Mouse (Mus musculus) limb, embryonic 11.5 days (tissue): ENCODE data around the gene Slc41a1. TPM values are rescaled to one million over a fixed set of nuclear protein-coding genes. Genes with fewer than 3 reads are reported as not detected.

Source experiments
- ATAC-seq: fragments of 200-750 bp; cut with Nextera tagmentation; 2 replicates; pipeline ENCODE4 v1.8.0; 2017; ENCODE audit warnings: low read depth; ENCODE audit not compliant: insufficient number of reproducible peaks, low FRiP score, low TSS enrichment
- DNase-seq: peaks from one replicate; pipeline ENCODE4 v3.0.0-alpha.2; 2015; ENCODE audit warnings: low spot score
- H3K27ac ChIP-seq: fragments of 300-500 bp; sonication (generic); replicated peaks from 2 replicates; pipeline ENCODE4 v1.5.1; 2014; ENCODE audit warnings: low read depth, mild to moderate bottlenecking, low read length
- H3K27me3 ChIP-seq: fragments of 300-500 bp; sonication (generic); 2 replicates; pipeline ENCODE4 v1.6.1; 2014; ENCODE audit warnings: mild to moderate bottlenecking, low read length, mixed read lengths; ENCODE audit not compliant: control insufficient read depth, insufficient read depth
- H3K36me3 ChIP-seq: fragments of 300-500 bp; sonication (generic); 2 replicates; pipeline ENCODE4 v1.6.1; 2014; ENCODE audit warnings: mild to moderate bottlenecking, low read length, moderate library complexity, mixed read lengths; ENCODE audit not compliant: control insufficient read depth, insufficient read depth
- H3K4me1 ChIP-seq: fragments of 300-500 bp; sonication (generic); 2 replicates; pipeline ENCODE4 v1.6.1; 2014; ENCODE audit warnings: low read length, mixed read lengths; ENCODE audit not compliant: control insufficient read depth, insufficient read depth
- H3K4me2 ChIP-seq: fragments of 300-500 bp; sonication (generic); 2 replicates; pipeline ENCODE4 v1.6.1; 2014; ENCODE audit warnings: low read depth, mild to moderate bottlenecking, moderate library complexity; ENCODE audit not compliant: severe bottlenecking
- H3K4me3 ChIP-seq: fragments of 300-500 bp; sonication (generic); 2 replicates; pipeline ENCODE4 v1.5.1; 2014; ENCODE audit warnings: low read depth, low read length
- H3K9ac ChIP-seq: fragments of 300-500 bp; sonication (generic); 2 replicates; pipeline ENCODE4 v1.6.1; 2014; ENCODE audit warnings: mild to moderate bottlenecking, low read length
- H3K9me3 ChIP-seq: fragments of 300-500 bp; sonication (generic); 2 replicates; pipeline ENCODE4 v1.6.1; 2016; ENCODE audit warnings: low read length; ENCODE audit not compliant: control insufficient read depth
- WGBS: fragments of 180-500 bp; shearing (Covaris S2); extraction: QIAGEN DNeasy Blood & Tissue Kit; methylation state at CpG from one replicate; pipeline ENCODE4 v1.1.7; 2014; 5-methylcytosine and 5-hydroxymethylcytosine counted together
- polyA plus RNA-seq: library from polyadenylated mRNA; unstranded; fragments of >200 nt; fragmentation: Nextera tagmentation; extraction: Ambion mirVana; gene quantifications from 2 replicates; pipeline ENCODE4 v1.2.1, GENCODE M21; 2014

Gene Slc41a1
- 11.6 and 12.8 TPM in 2 replicates for polyA plus RNA-seq

DNA sequence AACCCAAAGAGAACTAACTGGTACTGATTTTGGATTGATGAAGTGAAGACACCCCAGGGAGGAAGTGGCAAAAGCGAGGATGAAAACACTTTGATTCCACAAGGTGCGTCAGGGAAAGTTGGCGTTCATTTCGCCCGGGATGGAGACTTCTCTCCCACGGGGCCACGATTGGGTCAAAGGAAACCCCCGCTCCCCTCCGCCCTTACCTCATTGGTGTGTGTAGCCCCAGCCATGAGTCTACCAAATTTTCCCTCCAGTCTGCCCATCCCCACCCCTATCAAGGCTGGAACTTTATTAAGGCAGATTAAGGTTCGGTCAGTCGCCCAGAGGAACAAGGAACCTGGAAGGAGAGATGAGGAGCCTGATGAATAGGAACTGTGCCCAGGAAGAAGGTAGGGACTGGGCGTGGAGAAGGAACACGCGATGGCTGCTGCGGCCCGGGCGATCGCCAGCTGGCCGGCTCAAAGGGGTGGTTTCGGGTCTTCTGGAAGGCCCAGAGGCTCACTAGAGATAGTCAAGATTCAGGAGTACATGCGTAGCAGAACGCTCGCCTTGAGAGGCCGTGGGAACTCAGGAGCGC lies at the start of gene Slc41a1:
Slc41a1 (plus strand) TSS at position 287 of the 580 bp plus-strand sequence.
- peak within 1 kb of the TSS; percentile 80 for H3K4me2 ChIP-seq
- H3K27me3 ChIP-seq, result no peaks in the 10 kb centered on the region
- H3K36me3 ChIP-seq, result peaks cover 7% of the 10 kb centered on the region; the same call in 1 of the 2 replicates
- peaks cover 6% of the 10 kb centered on the region; the same call in 1 of the 2 replicates for H3K4me1 ChIP-seq
- DNase-seq, result no peak
- peak; percentile 49 for ATAC-seq
- WGBS, result 2% methylated on average over 25 of the region's 25 CpGs
- H3K27ac ChIP-seq, result peak within 1 kb of the TSS; percentile 59
- peak within 1 kb of the TSS; percentile 83 for H3K4me3 ChIP-seq
- peak within 1 kb of the TSS; percentile 84 for H3K9ac ChIP-seq
- no peaks in the 10 kb centered on the region for H3K9me3 ChIP-seq

- Histone ChIP-seq H3K9ac (no peak overlapping the region), H3K4me2 (no peak overlapping the region), H3K9me3 (no peaks in the 10 kb centered on the region), H3K36me3 (no peaks in the 10 kb centered on the region), H3K4me1 (no peaks in the 10 kb centered on the region), H3K4me3 (no peak overlapping the region), H3K27ac (no peak overlapping the region), H3K27me3 (no peaks in the 10 kb centered on the region)
- DNase-seq (no peak), ATAC-seq (no peak)
- 11% methylated on average over 3 of the region's 3 CpGs for WGBS
These were observed 32.7 kb upstream of the Slc41a1 start for GRCm38 (mm10) chr1:131794591-131794990.

DNA sequence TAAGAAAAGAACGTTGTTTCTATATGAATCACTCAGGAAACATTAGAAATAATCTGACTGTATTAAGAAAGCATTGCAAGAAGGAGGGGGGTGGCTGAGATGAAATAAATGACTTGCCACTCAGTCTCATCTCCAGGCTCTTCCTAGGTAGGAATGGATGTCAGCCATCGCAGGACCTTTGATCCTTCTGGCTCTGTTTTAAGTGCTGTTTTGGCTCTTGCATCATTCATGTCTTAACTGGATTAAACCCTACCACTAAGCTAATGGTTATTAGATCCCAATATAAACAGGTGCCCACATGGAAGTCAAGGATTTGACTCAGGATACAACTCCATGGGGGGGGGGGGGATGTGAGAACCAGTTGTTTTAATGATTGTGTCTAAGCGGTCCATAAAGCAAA lies 32.1 kb upstream of the Slc41a1 start:
- H3K27ac ChIP-seq, result no peak overlapping the region
- H3K27me3 ChIP-seq, result no peaks in the 10 kb centered on the region
- H3K4me1 ChIP-seq, result 0 out of 2 replicates have a peak, but pooled peaks cover 2% of the 10 kb centered on the region
- H3K9ac ChIP-seq, result no peak overlapping the region
- no peak overlapping the region for H3K4me3 ChIP-seq
- no peaks in the 10 kb centered on the region for H3K36me3 ChIP-seq
- no peaks in the 10 kb centered on the region for H3K9me3 ChIP-seq
- 73% methylated on average over 3 of the region's 3 CpGs for WGBS
- ATAC-seq, result no peak
- no peak overlapping the region for H3K4me2 ChIP-seq
- no peak for DNase-seq

- 6% methylated on average over 26 of the region's 26 CpGs for WGBS
- ATAC-seq, result peak; percentile 72; the same call in 1 of the 2 replicates
These were observed 29.9 kb upstream of the Slc41a1 start, which contains the start of gene Pm20d1 for GRCm38 (mm10) chr1:131797202-131797909. Pm20d1 (plus strand) TSS chr1:131797381.

GRCm38 (mm10) chr1:131800001-131800400 lies 27.3 kb upstream of the Slc41a1 start:
- Histone ChIP-seq H3K9me3 (no peaks in the 10 kb centered on the region), H3K36me3 (no peaks in the 10 kb centered on the region), H3K27ac (no peak overlapping the region), H3K9ac (no peak overlapping the region), H3K27me3 (no peaks in the 10 kb centered on the region), H3K4me3 (no peak overlapping the region), H3K4me2 (no peak overlapping the region), H3K4me1 (0 out of 2 replicates have a peak, but pooled peaks cover 2% of the 10 kb centered on the region)
- WGBS, result 26% methylated on average over 1 of the region's 1 CpGs
- no peak for ATAC-seq
- DNase-seq, result no peak

More at GRCm38 (mm10) chr1:131797202-131797909, 29.9 kb upstream of the Slc41a1 start, which contains the start of gene Pm20d1:
- Histone ChIP-seq H3K27me3 (no peaks in the 10 kb centered on the region), H3K4me1 (0 out of 2 replicates have a peak, but pooled peaks cover 2% of the 10 kb centered on the region), H3K36me3 (no peaks in the 10 kb centered on the region), H3K4me3 (peak within 1 kb of the TSS; percentile 19), H3K9me3 (no peaks in the 10 kb centered on the region), H3K27ac (no peak within 1 kb of the TSS), H3K4me2 (peak within 1 kb of the TSS; percentile 37), H3K9ac (peak within 1 kb of the TSS; percentile 8)
- peak; percentile 68 for DNase-seq

DNA sequence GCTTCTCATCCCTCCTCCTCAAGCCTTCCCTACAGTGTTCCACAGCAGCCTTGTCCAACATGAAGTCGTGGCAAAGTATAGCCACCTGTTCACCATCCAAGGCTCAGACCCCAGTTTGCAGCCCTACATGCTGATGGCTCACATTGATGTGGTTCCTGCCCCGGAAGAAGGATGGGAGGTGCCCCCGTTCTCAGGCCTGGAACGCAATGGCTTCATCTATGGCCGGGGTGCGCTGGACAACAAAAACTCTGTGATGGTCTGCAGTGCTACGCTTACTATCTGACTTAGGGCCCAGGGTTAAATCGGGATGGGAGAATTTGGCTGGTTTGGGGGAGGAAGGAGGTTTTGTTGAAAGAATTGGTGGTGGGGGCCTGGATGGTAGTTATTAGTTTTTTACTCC lies 26.2 kb upstream of the Slc41a1 start:
- no peak for DNase-seq

GRCm38 (mm10) chr1:131802652-131803051 lies 24.6 kb upstream of the Slc41a1 start:
- Histone ChIP-seq H3K27me3 (no peaks in the 10 kb centered on the region), H3K4me1 (0 out of 2 replicates have a peak, but pooled peaks cover 2% of the 10 kb centered on the region), H3K4me2 (no peak overlapping the region), H3K9ac (no peak overlapping the region), H3K4me3 (no peak overlapping the region), H3K9me3 (no peaks in the 10 kb centered on the region), H3K27ac (no peak overlapping the region), H3K36me3 (no peaks in the 10 kb centered on the region)
- ATAC-seq (no peak), DNase-seq (no peak)
- 84% methylated on average over 5 of the region's 5 CpGs for WGBS

More for the DNA sequence above, 26.2 kb upstream of the Slc41a1 start:
- Histone ChIP-seq H3K36me3 (no peaks in the 10 kb centered on the region), H3K4me1 (0 out of 2 replicates have a peak, but pooled peaks cover 2% of the 10 kb centered on the region), H3K27ac (no peak overlapping the region), H3K9me3 (no peaks in the 10 kb centered on the region), H3K9ac (no peak overlapping the region), H3K4me2 (no peak overlapping the region), H3K4me3 (no peak overlapping the region), H3K27me3 (no peaks in the 10 kb centered on the region)
- no peak for ATAC-seq
- 92% methylated on average over 8 of the region's 8 CpGs for WGBS

DNA sequence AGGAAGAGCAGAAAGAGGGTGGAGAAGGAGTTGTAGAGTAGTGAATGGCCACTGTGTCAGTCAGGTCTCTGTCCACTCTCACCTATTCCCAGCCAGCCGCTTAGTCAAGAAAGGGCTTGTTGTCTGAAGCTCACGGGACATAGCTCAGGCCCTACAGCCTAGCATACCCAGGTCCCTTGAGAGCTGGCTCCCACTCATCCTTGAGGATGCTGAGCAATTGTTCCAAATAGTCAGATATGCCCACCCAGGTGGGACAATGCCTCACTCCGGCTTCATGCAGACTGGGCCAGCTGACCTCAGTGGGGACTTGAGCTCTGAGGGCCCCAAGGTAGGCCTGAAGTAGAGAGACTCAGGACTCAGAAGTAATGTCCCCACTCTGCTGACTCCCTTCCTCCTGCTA lies 23.1 kb upstream of the Slc41a1 start:
- Histone ChIP-seq H3K4me1 (0 out of 2 replicates have a peak, but pooled peaks cover 2% of the 10 kb centered on the region), H3K9me3 (no peaks in the 10 kb centered on the region), H3K36me3 (no peaks in the 10 kb centered on the region), H3K27ac (no peak overlapping the region), H3K4me3 (no peak overlapping the region), H3K4me2 (no peak overlapping the region), H3K27me3 (no peaks in the 10 kb centered on the region), H3K9ac (no peak overlapping the region)
- ATAC-seq (no peak), DNase-seq (no peak)
- 80% methylated on average over 3 of the region's 3 CpGs for WGBS
